Mouse (Mus musculus) forebrain, embryonic 10.5 days (tissue): ENCODE data around the gene 6330403K07Rik. TPM values are rescaled to one million over a fixed set of nuclear protein-coding genes. Genes with fewer than 3 reads are reported as not detected.
A peak's percentile ranks its signal among the peaks of the same experiment; 100 is the strongest.

Source experiments
- DNase-seq: peaks from one replicate; pipeline ENCODE4 v3.0.0-alpha.2; 2017; ENCODE audit warnings: low spot score; ENCODE audit errors: extremely low spot score
- H3K27ac ChIP-seq: fragments of 300-500 bp; sonication (generic); 2 replicates; pipeline ENCODE4 v1.5.1; 2016; ENCODE audit warnings: mild to moderate bottlenecking
- H3K27me3 ChIP-seq: fragments of 300-500 bp; sonication (generic); 2 replicates; pipeline ENCODE4 v1.6.1; 2016; ENCODE audit warnings: mild to moderate bottlenecking; ENCODE audit not compliant: poor library complexity, severe bottlenecking
- H3K36me3 ChIP-seq: fragments of 300-500 bp; sonication (generic); replicated peaks from 2 replicates; pipeline ENCODE4 v1.6.1; 2016; ENCODE audit warnings: mild to moderate bottlenecking, moderate library complexity
- H3K4me1 ChIP-seq: fragments of 300-500 bp; sonication (generic); 2 replicates; pipeline ENCODE4 v1.6.1; 2016
- H3K4me3 ChIP-seq: fragments of 300-500 bp; sonication (generic); 2 replicates; pipeline ENCODE4 v1.5.1; 2016; ENCODE audit warnings: mild to moderate bottlenecking, moderate library complexity
- H3K9me3 ChIP-seq: fragments of 300-500 bp; sonication (generic); 2 replicates; pipeline ENCODE4 v1.6.1; 2016; ENCODE audit warnings: mild to moderate bottlenecking, moderate library complexity
- WGBS: fragments of 180-500 bp; shearing (Covaris S2); methylation state at CpG from one replicate; pipeline ENCODE4 v1.1.7; 2016; 5-methylcytosine and 5-hydroxymethylcytosine counted together
- polyA plus RNA-seq: library from polyadenylated mRNA; unstranded; fragments of >200 nt; fragmentation: Nextera tagmentation; extraction: Ambion mirVana; gene quantifications from 2 replicates; pipeline ENCODE4 v1.2.1, GENCODE M21; 2016

Gene 6330403K07Rik
- polyA plus RNA-seq, 1 experiment from 2014 or later: 112 TPM

DNA sequence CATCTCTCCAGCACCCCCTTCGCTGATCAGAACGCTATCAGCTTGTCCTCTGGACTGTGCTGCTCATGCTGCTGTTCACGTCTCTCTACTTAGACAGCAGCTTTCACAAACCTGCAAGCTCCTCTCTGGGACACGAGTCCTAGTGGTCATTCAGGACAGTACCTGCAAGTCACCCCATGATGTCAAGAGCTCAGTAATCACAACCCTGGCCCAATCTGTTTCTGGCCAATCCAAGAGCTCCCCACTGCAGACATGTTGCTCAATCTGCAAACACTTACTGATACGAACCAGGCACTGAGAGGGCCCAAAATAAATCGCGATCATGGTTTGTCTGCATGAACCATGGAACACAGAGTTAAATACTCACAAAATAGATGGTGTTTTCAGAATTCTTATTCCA lies 20.6 kb downstream of the 6330403K07Rik start:
- Histone ChIP-seq H3K4me3 (no peak overlapping the region), H3K27ac (no peak overlapping the region), H3K9me3 (no peaks in the 10 kb centered on the region), H3K4me1 (peaks cover 12% of the 10 kb centered on the region), H3K27me3 (no peaks in the 10 kb centered on the region), H3K36me3 (peaks cover 60% of the 10 kb centered on the region)
- 95% methylated on average over 7 of the region's 7 CpGs for WGBS
- no peak for DNase-seq

DNA sequence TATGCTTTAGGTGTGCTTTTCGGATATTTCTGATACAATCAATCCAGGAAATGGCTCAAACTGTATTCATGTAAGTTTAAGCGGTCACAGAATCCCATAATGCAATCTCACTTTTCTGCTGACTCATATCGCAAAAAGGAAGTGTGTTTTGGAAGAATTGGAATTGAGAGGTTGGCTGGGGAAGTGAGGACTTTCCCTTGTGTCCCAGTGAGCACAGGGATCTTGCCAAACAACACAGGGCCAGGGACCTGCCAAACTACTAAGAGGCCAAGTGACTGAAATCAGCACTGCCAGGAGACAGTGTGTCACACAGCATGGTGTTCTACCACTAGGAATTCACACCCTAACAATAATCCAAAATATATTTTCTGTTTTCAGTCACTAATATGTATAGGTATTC lies 25.0 kb downstream of the 6330403K07Rik start:
- peaks cover 56% of the 10 kb centered on the region for H3K36me3 ChIP-seq

DNA sequence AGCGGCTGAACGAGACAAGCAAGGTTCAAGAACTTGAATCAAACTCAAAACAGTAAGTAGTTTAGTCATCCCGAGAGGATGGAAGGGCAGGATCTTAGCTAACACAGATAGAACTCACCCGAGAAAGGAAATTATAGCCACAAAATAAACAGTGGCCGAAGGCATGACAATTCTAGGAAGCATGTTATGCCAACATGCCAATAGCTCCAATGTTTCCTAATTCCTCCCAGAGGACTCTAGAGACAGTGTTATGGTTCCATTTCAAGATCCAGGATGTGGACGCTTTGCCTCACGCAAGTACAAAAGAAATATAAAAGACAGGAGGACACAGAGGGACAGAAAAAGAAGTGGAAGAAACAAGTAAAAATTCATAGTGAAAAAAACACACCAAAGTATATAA lies 25.5 kb downstream of the 6330403K07Rik start:
- peaks cover 13% of the 10 kb centered on the region for H3K4me1 ChIP-seq
- 94% methylated on average over 7 of the region's 7 CpGs for WGBS
- no peaks in the 10 kb centered on the region for H3K9me3 ChIP-seq
- H3K36me3 ChIP-seq: peaks cover 51% of the 10 kb centered on the region
- DNase-seq: no peak
- H3K27ac ChIP-seq: no peak overlapping the region
- H3K4me3 ChIP-seq: no peak overlapping the region
- H3K27me3 ChIP-seq: no peaks in the 10 kb centered on the region

More for the DNA sequence above, 25.0 kb downstream of the 6330403K07Rik start:
- WGBS: 92% methylated on average over 3 of the region's 3 CpGs
- H3K27me3 ChIP-seq: no peaks in the 10 kb centered on the region
- DNase-seq: no peak
- H3K4me3 ChIP-seq: no peak overlapping the region
- peaks cover 8% of the 10 kb centered on the region for H3K4me1 ChIP-seq
- no peaks in the 10 kb centered on the region for H3K9me3 ChIP-seq
- H3K27ac ChIP-seq: no peak overlapping the region

DNA sequence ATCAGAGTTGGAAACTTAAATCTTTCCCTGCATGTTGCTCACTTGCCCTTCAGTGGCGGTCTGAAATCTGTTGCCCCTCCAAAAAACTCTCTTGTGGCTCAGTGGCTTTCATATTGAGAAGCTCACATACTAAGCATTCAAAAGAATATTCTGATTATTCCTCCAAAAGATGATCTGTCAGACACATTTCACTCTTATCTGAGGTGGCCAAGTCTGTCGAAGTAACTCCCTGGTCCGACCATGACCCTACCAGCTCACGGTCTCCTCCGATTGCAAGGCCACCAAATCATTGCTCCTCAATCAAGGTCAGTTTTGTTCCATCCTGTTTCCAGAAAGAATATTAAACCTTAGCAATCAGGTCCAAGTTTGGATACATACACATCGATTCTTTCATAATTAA lies 26.3 kb downstream of the 6330403K07Rik start:
- H3K36me3 ChIP-seq: peaks cover 43% of the 10 kb centered on the region
- H3K4me3 ChIP-seq: no peak overlapping the region
- WGBS: 95% methylated on average over 6 of the region's 6 CpGs
- no peak overlapping the region for H3K27ac ChIP-seq
- no peak for DNase-seq
- peaks cover 21% of the 10 kb centered on the region for H3K4me1 ChIP-seq
- no peaks in the 10 kb centered on the region for H3K27me3 ChIP-seq
- H3K9me3 ChIP-seq: no peaks in the 10 kb centered on the region

DNA sequence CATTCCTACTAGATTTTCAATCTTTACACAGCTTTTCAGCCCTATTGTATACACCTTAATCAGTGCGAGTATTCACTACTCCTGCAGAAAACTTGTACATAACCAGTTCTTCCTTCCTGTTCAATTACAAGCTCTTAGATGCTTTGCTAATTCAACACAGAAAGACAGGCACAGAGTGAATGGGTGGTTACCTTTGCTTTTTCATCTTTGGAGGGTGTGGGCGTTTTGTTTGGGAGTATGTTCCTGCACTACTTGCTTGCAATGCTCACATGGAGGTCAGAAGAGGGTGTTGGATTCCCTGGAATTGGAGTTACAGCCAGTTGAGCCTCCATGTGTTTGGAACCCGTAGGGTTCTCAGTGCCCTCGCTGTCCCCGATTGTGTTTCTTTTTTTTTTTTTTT lies 28.3 kb downstream of the 6330403K07Rik start:
- H3K27ac ChIP-seq: peak overlapping the region; percentile 87
- no peak for DNase-seq
- peaks cover 35% of the 10 kb centered on the region for H3K36me3 ChIP-seq
- peaks cover 22% of the 10 kb centered on the region for H3K4me1 ChIP-seq
- peak overlapping the region; percentile 86 for H3K4me3 ChIP-seq
- no peaks in the 10 kb centered on the region for H3K27me3 ChIP-seq
- no peaks in the 10 kb centered on the region for H3K9me3 ChIP-seq
- WGBS: 58% methylated on average over 5 of the region's 5 CpGs

DNA sequence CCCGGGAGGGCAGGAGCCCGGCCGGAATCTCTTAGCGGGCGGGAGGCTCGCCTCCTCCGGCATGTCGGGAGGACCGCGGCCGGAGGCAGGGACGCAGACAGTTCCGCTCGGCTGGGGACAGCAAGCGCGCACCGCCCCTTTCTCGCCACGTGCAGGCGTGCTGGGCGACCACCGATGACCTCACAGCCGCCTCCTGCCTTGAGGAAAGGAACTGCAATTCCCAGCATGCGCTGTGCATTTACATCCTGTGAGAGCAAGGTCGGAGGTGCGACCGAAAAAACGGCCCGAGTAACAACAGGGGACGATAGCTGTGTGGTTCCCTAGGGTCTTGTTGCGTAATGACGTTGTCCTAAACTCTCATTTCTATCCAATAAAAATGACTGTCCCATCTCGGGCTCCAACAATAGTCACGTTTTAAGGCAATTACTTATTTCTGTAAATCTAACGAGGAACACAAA lies 29.0 kb downstream of the 6330403K07Rik start, which contains the start of gene Dhx33:
TSS of gene Dhx33 (minus strand) at position 122 of the 458 bp plus-strand sequence.
- Histone ChIP-seq H3K9me3 (no peaks in the 10 kb centered on the region), H3K27me3 (no peaks in the 10 kb centered on the region), H3K36me3 (peaks cover 35% of the 10 kb centered on the region), H3K4me3 (peak within 1 kb of the TSS; percentile 86), H3K4me1 (peaks cover 22% of the 10 kb centered on the region), H3K27ac (peak within 1 kb of the TSS; percentile 87)
- DNase-seq: peak; percentile 97
- WGBS: under 1% methylated on average over 35 of the region's 35 CpGs

DNA sequence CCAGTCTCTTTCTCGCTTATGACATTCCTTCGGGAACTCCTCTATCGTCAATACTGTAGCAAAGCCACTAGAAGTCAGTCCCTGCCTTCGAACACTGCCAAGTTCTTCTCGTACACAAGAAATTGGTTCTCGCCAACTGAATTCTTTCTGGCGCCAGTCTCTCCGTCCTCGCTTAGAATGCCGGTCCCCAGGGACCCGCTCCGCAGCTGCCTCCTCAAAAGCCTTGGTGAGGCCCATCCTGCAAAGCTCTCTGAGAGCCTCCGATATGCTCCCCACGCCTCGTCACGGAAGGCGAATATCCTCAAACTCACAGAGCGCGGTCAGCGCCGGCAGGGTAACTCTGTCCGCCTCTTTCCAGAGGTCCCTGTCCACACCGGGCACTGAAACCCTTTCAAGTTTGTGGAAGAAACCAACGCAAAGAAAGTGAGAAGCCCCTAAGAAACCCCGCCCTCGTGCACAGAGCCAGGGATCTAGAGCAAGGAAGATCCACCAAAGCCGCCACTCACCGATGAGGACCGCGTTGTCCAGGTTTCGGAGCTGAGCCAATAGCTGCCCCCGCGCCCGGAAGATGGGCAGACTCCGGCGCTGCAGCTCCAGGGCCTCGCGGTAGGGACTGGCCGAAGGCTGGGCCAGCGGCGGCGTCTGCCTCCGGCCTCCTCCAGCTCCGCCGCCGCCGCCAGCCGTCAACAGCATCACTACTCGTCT lies 29.6 kb downstream of the 6330403K07Rik start:
- no peak for DNase-seq
- 1% methylated on average over 49 of the region's 49 CpGs for WGBS

DNA sequence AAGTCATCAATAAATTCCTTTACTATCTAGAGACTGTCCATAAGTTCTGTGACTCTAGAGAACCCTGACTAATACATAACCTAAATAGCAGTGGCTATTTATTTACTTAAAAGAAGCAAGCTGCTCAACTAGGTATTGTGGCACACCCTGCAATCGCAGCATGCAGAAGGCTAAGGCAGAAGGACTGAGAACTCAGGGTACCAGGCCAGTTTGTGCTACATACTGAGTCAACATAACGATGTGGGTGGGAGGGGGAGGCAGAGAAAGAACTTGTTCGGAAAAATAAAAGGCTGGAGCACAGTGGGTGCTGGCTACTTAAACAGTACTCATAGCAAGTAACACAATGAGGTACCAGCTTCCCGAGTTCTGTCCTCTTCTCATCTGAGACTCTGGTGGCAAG lies 32.1 kb downstream of the 6330403K07Rik start:
- Histone ChIP-seq H3K4me1 (peaks cover 22% of the 10 kb centered on the region), H3K27me3 (no peaks in the 10 kb centered on the region), H3K36me3 (peaks cover 48% of the 10 kb centered on the region), H3K27ac (no peak overlapping the region), H3K9me3 (no peaks in the 10 kb centered on the region), H3K4me3 (no peak overlapping the region)
- no peak for DNase-seq
- 87% methylated on average over 4 of the region's 4 CpGs for WGBS

More for the DNA sequence above, 29.6 kb downstream of the 6330403K07Rik start:
- Histone ChIP-seq H3K27me3 (no peaks in the 10 kb centered on the region), H3K4me1 (peaks cover 22% of the 10 kb centered on the region), H3K9me3 (no peaks in the 10 kb centered on the region), H3K27ac (peak overlapping the region; percentile 87), H3K4me3 (peak overlapping the region; percentile 86), H3K36me3 (peaks cover 35% of the 10 kb centered on the region)

DNA sequence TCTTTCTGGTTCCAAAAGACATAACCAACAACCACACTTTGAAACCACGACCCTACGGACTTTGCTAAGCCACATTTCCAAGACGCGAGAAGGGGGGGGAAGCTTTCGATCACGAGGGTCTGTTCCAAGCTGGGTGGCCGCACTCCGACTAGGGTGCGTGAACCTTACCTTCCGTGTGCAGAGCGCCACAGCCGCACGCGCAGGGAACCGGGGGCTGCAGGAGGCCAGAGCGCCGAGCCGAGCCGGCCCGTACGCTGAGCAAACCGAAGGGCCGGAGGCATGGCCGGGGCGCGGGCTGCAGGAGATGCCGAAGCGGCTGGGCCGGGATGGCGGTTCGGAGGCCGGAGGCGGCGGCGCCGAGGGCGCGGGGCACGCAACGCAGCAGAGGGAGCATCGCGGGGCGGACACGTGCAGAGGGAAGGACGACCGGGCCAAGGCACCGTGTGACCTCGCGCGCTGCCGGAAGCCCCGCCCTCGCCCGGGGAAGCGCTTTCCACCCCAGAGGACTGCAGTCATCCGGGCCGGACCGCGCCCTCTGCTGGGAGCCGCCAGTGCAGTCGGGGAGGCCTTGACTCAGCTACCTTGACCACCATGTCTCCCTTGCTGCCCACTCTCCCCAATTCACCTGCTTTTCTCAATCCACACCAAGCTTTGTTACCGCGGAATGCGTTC lies 50.6 kb downstream of the 6330403K07Rik start, which contains the start of gene C1qbp:
TSS of gene C1qbp (minus strand) at position 470 of the 672 bp plus-strand sequence.
- Histone ChIP-seq H3K9me3 (no peaks in the 10 kb centered on the region), H3K36me3 (peaks cover 78% of the 10 kb centered on the region), H3K27me3 (no peaks in the 10 kb centered on the region), H3K4me3 (peak within 1 kb of the TSS; percentile 99), H3K4me1 (peaks cover 17% of the 10 kb centered on the region), H3K27ac (peak within 1 kb of the TSS; percentile 94)
- DNase-seq: peak; percentile 92
- under 1% methylated on average over 64 of the region's 64 CpGs for WGBS

DNA sequence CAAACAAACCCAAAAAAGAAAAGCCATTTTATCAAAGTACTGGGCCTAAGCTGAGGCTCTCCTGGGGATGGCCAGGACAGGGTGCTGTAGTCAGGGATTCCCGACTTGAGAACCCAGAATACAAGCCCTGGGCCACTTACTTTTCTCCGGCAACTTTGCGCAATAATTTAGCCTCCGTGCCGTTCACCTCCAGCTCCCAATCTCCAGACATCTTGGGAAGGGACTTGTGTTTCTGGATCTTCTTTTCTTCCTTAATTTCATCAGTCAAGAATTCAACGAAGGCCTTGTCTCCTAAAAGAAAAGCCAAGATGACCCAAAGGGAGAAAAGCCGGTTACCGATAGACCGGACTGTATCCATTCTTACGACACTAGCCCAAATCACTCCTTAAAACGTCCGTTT lies 51.3 kb downstream of the 6330403K07Rik start:
- no peak for DNase-seq
- WGBS: 15% methylated on average over 12 of the region's 12 CpGs
- peak overlapping the region; percentile 94 for H3K27ac ChIP-seq
- peaks cover 78% of the 10 kb centered on the region for H3K36me3 ChIP-seq
- no peaks in the 10 kb centered on the region for H3K9me3 ChIP-seq
- peaks cover 17% of the 10 kb centered on the region for H3K4me1 ChIP-seq
- no peaks in the 10 kb centered on the region for H3K27me3 ChIP-seq
- H3K4me3 ChIP-seq: peak overlapping the region; percentile 99

Other genes starting within 250 kb of the 6330403K07Rik start
- gene Scimp, start 220.9 kb downstream of the 6330403K07Rik start, polyA plus RNA-seq: not detected in 2 replicates
- gene Rabep1, start 188.7 kb downstream of the 6330403K07Rik start, polyA plus RNA-seq: 33.2 and 37.9 TPM in 2 replicates
- gene Nup88, start 63.5 kb downstream of the 6330403K07Rik start, polyA plus RNA-seq: 150 and 155 TPM in 2 replicates
- 83.8 and 93.9 TPM in 2 replicates for gene Rpain, start 63.3 kb downstream of the 6330403K07Rik start, polyA plus RNA-seq
- gene C1qbp, start 50.5 kb downstream of the 6330403K07Rik start, polyA plus RNA-seq: 366 and 369 TPM in 2 replicates
- gene Dhx33, start 29.1 kb downstream of the 6330403K07Rik start, polyA plus RNA-seq: 27.5 and 28.6 TPM in 2 replicates
- 67.8 and 73.9 TPM in 2 replicates for gene Mis12, start 13.9 kb downstream of the 6330403K07Rik start, polyA plus RNA-seq
- 32.4 and 42.5 TPM in 2 replicates for gene Derl2, start 13.7 kb downstream of the 6330403K07Rik start, polyA plus RNA-seq
- gene Nlrp1a, start 111.2 kb upstream of the 6330403K07Rik start, polyA plus RNA-seq: not detected in 2 replicates
- not detected in 2 replicates for gene Nlrp1b, start 197.2 kb upstream of the 6330403K07Rik start, polyA plus RNA-seq